Mouse (Mus musculus) common myeloid progenitor, adult 5-6 weeks (primary cell): ENCODE data around the gene Trim27. TPM values are rescaled to one million over a fixed set of nuclear protein-coding genes. Genes with fewer than 3 reads are reported as not detected.

Experiments used
- ATAC-seq: replicated peaks from 2 replicates; pipeline ENCODE4 v1.8.0; 2016; ENCODE audit warnings: low read depth, mild to moderate bottlenecking, moderate TSS enrichment, inconsistent platforms; ENCODE audit not compliant: poor library complexity, severe bottlenecking
- total RNA-seq: library from RNA; stranded (forward); fragments of 200-1000, 187-1606 nt; gene quantifications from 2 replicates; pipeline ENCODE4 v1.2.3, GENCODE M21; 2017

The Trim27 gene
- total RNA-seq, 1 experiment from 2014 or later: 186 TPM

DNA sequence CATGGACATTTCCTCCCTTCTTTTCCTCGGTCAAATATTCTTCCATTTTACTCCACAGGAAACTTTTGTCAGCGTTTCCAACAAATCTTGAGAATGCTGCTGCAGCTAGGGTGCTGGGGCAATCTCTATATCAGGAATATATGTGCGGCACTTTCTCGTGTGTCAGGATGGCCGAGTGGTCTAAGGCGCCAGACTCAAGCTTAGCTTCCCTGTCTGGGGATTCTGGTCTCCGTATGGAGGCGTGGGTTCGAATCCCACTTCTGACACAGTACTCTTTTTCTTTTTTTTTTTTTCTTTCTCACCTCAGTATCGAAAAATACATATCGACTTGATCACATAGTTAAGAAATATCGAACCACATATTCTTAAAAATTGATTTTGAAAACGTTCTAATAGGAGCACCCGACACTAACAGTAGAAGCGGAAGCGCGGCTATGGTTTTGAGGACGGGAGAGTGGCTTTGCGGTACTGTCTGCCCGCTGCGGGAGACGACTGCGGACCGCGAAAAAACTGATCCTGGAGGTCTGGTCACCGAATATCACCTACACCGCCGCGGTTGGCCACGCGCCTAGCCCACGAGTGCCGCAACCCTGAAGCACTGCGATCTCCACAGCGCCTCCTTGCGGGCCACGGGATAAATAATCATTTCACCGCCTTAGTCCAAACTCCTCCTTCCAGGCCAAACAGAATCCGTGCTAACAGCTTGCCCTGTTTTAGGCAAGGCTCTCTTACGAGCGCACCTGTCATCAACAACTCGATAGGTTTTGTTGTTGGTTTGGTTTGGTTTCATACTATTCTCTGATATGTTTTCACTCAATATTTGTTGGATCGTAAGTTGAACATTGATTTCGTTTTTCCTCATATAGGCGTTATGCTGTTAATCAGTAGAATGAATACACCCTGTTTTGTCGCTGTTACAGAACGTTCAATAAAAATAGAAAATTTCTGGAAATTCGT is 21.1 kb downstream of the Trim27 start:
- peak; percentile 91 for ATAC-seq

DNA sequence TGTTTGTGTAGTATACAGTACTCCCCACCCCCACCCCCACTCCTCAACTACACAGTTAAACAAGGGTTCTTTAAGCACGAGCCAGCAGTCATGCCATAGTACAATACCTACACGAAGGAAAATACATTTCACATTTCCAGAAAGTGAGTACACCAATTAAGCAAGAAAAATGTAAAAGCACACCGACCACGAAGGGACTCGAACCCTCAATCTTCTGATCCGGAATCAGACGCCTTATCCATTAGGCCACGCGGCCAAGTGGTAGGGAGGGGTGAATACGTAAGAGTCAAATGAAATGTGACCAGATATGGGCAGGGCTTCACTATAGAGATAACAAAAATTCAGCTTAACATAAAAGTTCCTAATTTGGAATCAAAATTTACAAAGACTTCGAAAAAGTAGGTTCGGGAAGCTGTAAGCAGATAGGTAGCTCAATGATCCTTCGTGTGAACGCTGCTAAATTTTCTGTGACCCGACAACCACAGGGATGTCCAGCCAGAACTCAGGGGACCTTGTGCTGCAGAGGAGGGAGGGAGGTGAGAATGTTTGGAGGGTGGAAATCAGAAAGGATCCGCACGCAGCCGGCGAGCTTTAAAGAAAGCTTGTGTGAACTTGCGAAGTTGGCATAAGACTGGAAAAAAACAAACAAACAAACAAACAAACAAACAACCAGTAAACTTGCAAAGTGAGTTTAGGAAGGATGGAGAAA is 36.2 kb downstream of the Trim27 start:
- peak; percentile 87 for ATAC-seq

DNA sequence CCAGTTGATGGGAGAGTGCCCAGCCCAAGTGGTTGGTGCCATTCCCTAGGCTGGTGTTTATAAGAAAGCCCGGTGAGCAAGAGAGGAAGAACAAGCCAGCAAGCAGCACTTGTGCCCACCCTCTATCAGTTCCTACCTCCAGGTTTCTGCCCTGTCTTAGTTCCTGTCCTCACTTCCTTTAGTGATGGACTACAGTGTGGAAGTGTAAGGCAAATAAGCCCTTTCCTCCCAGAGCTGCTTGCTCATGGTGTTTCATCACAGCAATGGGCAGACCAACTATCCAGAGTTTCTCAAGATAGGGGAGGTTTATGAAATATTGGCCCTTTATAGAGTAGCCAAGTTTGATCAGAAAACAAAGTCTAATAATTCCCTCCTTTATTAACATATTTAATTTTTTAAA is 37.5 kb downstream of the Trim27 start:
- ATAC-seq: peak; percentile 31; the same call in 1 of the 2 replicates

DNA sequence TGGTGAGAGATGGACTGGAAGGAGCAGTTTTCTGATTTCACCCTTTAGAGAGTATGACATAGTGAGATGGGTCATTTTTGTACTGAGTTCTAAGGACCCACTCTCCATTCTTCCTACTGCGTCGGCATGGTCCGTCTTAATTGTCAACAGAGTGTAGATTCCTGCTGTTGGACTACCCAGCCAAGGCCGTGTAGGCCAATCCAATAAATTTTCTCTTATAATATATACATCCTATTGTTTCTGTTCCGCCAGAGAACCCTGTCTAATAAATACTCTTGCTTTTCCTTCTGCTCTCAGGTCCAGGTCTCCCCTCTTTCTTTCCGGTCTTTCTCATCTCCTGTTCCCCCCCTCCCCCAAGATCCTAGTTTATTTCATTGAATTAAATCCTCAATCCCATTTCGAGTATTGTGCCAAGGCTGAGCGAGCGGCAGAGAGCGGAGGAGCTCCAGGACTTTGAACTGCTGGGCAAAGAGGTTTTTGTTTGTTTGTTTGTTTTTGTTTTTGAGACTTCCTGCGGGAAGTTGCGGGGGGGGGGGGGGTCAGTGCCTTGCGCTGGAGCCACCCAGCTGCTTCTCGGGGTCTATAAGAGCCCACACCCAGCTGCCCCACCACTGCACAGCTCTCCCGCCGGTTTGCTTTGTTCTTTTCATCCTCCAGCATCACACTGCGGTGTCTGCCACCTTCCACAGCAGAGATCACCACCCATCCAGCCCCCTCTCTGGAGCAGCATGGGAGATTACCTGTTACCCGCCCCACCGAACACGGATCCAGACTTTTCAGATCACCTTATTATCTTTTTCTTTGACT is 42.6 kb downstream of the Trim27 start:
- ATAC-seq: peak; percentile 61

DNA sequence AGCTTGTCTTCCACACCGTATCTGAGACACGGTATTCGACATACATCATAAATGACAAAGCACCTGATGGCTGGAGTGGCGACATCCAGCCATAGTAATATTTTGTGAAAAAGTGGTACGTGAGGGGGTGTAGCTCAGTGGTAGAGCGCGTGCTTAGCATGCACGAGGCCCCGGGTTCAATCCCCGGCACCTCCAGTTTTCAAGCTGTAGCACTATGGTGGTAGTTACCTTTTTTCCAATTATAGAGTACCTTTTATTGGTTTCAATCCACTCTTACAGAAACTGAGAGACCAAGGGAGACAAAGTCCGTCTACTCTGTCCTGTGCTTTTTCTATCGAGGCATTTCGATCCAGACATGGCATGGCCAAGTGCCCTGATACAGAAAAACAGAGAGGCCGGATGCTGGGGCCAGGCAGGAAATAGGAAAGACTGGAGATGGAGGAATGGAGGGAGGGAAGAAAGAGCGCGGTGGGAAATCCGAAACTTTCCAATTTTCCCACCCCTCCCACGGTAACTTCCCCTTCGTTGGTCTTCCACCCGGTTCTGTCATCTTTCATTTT is 43.3 kb downstream of the Trim27 start:
- ATAC-seq: peak; percentile 94

DNA sequence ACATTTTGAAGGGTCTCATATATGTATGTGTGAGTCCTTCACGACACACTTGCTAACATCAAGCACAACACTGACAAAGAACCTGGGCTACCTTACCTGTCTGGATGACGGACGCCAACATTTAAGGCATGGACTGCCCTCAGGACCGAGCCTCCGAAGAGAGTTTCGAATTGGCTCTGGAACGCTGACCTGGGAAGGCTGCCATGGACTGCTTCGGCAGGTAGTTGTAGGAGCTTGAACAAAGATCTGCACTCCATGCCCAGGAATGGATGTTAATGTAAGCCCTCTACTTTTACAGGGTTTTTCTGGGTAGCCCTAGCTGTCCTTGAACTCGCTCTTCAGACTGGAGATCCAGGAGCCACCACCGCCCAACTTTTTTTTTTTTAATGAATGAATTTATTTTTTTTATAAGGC is 44.0 kb downstream of the Trim27 start:
- ATAC-seq: 0 out of 2 replicates have a peak, but pooled peaks have one; percentile 20

DNA sequence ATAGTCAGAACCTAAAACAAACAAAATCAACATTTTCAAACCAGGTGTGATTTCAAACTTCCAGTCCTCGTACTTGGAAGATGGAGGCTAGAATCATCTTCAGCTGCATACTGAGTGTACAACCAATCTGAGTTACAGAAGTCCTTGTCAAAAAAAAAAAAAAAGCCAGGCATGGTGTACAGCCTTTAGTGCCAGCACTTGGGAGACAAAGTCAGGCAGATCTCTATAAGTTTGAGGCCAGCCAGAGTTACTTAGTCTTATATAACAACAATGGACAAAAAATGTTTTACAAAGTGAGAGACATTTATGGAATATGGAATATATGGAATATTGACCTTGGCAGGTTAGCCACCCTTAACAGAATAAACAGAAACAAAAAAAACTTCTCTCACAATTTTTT is 45.1 kb downstream of the Trim27 start:
- ATAC-seq: no peak

DNA sequence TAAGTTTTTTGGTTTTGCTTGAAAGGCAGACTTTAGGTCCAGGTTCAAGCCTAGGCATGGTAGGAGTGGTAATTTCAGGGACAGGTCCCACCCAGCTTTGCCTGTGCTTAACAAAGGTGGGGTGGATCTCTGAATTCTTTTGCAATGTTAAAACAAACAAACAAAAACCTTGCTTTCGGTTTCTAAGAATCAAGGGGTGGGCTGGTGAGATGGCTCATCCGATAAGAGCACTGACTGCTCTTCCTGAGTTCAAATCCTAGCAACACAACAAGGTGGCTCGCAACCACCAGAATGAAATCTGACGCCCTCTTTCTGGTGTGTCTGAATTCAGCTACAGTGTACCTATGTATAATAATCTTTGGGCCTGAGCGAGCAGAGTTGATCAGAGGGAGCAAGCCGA is 46.0 kb downstream of the Trim27 start:
- ATAC-seq: no peak

DNA sequence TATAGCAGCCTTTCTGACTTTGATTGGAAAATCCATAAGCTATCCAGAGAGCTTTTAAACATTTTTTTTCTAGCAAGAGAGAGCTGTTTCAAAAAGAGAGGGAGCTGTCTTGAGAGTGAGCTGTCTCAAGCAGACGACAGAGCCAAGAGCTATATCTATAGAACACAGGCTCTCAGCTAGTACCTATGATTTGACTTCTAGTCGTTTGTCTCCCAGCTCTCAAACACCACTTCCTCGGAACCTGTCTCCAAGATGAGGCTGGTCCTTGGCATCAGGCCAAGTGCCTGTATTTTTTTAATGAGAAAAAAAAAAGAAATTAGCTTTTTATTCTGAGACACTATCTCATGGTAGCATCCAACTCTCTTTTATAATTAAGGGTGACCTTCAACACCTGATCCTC is 46.8 kb downstream of the Trim27 start:
- no peak for ATAC-seq

DNA sequence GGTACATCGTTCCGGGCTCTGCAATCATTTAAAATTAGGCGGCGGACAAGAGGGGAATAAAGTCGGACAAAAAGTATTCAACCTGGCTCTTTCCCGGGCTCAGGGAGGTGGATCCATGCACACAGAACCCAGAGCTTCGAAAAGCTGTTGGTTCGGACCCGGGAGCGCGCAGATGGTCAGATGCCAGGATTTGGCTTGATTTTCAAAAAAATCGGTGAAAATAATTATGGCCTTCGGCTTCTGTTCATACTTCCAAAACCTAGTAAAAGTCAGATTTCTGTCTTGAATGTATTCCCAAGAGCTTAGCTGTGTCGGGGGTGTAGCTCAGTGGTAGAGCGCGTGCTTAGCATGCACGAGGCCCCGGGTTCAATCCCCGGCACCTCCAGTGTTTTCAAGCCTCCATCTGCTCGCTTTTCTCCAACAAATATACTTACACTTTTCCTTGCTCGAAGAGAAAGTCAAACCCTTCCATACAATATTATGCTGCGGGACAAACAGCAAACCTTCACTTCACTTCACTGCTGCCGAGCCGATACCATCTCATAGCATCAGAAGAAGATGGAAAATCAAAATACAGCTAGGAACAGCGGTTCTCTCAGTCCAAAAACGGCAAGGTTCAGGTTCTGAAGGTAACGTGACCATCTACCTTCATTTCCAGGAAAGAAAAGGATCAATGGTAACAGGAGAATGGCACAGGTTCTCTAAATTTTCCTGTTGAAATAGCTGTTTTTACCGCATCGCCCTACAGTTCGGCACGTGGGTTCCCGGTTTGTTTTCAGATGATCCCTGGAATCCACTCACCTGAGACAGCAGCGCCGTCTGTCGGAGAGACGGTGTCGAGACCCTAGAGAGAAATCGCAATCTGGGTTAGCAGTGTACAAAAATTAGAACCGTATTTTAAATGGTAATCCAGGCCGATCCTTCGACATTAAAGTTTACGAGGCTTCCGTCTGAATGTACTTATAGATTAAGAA is 54.8 kb downstream of the Trim27 start:
- ATAC-seq: peak; percentile 92

DNA sequence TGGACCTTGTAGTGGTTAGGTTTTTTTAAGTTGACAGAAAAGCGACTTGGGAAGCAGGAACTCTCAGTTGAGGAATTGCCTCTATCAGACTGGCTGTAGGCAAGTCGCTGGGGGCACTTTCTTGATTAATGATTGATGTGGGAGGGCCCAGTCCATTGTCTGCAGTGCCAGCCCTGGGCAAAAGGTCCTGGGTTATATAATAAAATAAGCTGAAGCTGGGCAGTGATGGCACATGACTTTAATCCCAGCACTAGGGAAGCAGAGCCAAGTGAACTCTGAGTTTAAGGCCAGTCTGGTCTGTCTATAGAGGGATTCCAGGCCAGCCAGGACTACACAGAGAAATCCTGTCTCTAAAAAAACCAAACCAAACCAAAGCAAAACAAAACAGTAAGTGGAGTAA is 57.5 kb downstream of the Trim27 start:
- ATAC-seq: no peak

DNA sequence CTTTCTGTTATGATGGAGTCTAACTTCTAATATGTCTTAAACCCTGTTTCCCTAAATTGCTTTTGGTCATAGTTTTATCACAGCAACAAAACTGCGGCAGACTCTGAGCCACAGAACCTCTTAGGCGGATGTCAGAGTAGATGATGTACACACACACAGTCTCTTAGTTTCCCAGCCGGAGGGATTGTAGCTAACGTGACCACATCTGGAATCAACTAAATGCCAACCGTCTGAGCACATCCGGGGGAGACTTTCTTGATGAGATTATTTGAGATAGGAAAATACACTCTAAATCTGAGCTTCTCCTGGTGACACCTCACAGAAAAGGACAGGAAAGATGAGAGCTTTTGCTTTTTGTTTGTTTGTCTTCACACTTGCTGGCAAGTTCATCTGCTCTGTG is 57.9 kb downstream of the Trim27 start:
- no peak for ATAC-seq

DNA sequence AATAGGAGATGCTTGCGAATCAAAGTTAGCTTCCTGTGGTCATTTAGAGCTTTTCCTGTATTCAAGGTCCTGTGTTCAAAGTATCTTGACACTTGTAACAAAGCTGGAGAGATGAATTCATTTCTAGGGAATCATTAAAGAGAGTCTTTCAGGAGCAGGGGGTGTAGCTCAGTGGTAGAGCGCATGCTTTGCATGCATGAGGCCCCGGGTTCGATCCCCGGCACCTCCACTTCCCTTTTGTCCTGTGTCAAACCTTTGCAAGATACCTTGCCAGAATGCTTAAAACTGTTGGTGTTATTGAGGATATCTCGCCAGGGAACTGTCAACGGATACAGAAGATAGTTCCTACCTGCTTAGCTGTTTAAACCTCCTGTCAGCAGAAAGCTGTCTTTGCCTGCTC is 61.5 kb downstream of the Trim27 start:
- no peak for ATAC-seq

DNA sequence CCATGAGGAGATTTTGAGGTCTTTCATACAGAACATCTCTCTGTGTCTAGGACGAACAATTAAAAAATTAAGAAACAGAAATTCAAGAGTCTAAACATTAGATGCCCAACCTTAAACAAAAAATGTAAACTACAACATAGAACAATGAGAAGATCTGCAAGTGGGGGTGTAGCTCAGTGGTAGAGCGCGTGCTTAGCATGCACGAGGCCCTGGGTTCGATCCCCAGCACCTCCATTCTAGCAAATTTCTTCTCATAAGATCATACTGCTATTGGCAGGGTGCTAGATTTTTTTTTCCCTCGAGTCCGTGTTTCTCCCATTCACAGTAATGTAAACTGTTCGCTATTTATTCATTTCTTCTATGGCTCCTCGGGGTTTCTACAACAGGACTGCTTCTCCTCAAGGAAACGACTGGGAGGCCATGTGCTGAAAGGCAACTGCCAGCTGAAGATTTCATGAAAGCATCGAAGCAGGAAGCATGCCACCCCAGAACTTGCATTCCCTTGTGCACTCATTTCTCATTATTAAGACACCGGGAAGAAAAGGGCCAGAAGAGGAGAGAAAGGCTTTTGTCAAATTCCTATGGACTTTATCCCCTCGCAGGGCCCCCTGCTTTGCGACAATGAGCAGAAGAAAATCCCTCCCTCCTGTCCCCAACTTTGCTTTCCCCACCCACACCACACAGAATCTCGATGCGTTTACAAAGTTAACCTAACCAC is 63.3 kb downstream of the Trim27 start:
- ATAC-seq: 0 out of 2 replicates have a peak, but pooled peaks have one; percentile 36

DNA sequence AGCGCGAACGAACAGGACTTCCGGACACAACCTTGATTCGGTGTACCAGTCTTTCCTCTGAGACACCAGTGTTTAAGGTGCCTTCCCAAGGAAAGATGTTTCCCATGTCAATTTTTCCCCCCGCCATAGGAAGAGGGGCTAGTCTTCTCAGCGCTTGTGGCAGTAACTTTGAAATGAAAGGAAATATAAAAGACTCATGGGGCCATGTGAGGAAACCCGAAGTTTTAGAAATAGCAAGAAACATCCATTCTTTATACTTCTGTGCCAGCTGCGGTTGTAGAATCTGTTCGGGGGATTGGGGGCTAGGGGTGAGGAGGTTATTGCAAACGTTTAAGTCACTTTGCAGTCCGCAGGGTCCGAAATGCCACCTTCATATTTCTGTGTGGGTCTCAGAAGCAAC is 64.0 kb downstream of the Trim27 start:
- ATAC-seq: no peak

DNA sequence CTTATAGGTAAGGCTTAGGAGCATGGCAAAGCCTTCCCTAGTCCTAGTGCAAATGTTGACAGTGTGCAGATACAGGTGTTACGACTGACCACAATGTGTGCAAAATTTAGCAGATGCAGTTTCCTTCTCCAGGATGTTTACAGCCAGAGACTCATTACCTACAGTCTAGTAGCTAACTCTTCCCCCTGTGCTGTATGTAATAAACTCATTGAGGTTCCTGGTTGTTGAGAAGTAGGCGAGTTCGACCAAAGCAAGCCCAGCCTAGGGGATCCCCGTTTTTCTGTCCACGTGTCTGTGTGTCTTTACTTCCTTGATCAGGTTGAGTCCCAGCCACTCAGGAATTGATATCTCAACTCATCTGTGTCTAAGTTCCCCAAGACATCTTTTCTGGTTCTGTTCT is 64.8 kb downstream of the Trim27 start:
- ATAC-seq: no peak
